ENCODE assay signal across 14 mouse cellular contexts in the genomic region with DNA sequence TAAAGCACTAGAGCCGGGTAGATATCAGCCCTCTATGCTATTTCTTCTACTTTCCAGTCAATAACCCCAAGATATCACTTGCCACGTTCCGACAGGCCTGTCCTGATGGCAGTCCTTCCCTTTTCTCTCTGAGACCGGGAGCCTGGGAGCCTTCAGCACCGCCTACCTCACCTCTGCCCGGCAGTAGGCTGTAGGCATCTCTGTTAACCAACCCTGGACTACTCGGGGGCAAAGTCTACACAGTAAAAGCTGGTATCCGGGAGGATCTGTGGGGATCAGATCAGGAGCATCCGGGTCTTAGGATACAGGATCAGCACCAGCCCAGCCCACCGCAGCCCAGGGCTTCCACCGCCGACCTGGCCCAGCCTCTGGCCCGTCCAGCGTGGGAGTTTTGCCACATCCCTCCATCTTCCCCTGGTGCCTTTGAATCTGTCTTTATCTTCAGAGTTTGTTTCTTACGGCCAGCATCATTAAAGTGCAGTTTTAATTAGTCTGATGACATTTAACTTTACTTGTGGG. TPM values are rescaled to one million over a fixed set of nuclear protein-coding genes. Genes with fewer than 3 reads are reported as not detected.
DNase-seq lines count a peak whose midpoint lies in the region; ATAC-seq and TF ChIP-seq lines count a peak whose summit lies in the region.
"Had no signal": no experiment of that assay in that cellular context is flagged by ENCODE, and none has a peak within 500 bp of the region (broad histone marks: within the 10 kb centered on the region; RNA-seq: fewer than 3 reads in every experiment).

No protein-coding gene starts in this region.

- intact Hi-C loops in left cerebral cortex, postnatal 10 days (cut with DNase I), result no loop called here

- H3K4me1 ChIP-seq in forebrain, embryonic 10.5 days, result peaks cover 74% of the 10 kb centered on the region
- H3K4me1 ChIP-seq in forebrain, embryonic 15.5 days, result peaks cover 14% of the 10 kb centered on the region
- H3K4me1 ChIP-seq in liver, adult 2 months (ENCODE audit: control insufficient read depth, insufficient read depth, low read length), result peaks cover 46% of the 10 kb centered on the region
- H3K4me1 ChIP-seq in liver, embryonic 15.5 days (replicated peaks), result peaks cover 78% of the 10 kb centered on the region

- 78% methylated on average over 15 of the region's 15 CpGs for WGBS in forebrain, embryonic 10.5 days
- WGBS in forebrain, embryonic 15.5 days, result 78% methylated on average over 15 of the region's 15 CpGs
- WGBS in liver, adult 2 months, result 17% methylated on average over 15 of the region's 15 CpGs
- 60% methylated on average over 15 of the region's 15 CpGs for WGBS in liver, embryonic 15.5 days (ENCODE audit: insufficient replicate concordance)

- no peaks in the 10 kb centered on the region for H3K27me3 ChIP-seq in forebrain, embryonic 10.5 days (ENCODE audit: poor library complexity, severe bottlenecking)
- no peaks in the 10 kb centered on the region for H3K27me3 ChIP-seq in forebrain, embryonic 15.5 days
- H3K27me3 ChIP-seq in liver, adult 2 months (ENCODE audit: control insufficient read depth, insufficient read depth, low read length), result no peaks in the 10 kb centered on the region
- no peaks in the 10 kb centered on the region for H3K27me3 ChIP-seq in liver, embryonic 15.5 days

- H3K36me3 ChIP-seq in forebrain, embryonic 10.5 days (replicated peaks), result peaks cover 6% of the 10 kb centered on the region; the same call in 1 of the 2 replicates
- no peaks in the 10 kb centered on the region for H3K36me3 ChIP-seq in forebrain, embryonic 15.5 days
- H3K36me3 ChIP-seq in liver, adult 2 months (ENCODE audit: control insufficient read depth, insufficient read depth, low read length), result no peaks in the 10 kb centered on the region
- 0 out of 2 replicates have a peak, but pooled peaks cover 3% of the 10 kb centered on the region for H3K36me3 ChIP-seq in liver, embryonic 15.5 days (replicated peaks)
- H3K36me3 ChIP-seq: midbrain, embryonic 10.5 days had no signal

- ATAC-seq in forebrain, embryonic 15.5 days (replicated peaks), result no peak
- no peak for ATAC-seq in liver, embryonic 15.5 days (ENCODE audit: insufficient read depth)
- no peak for ATAC-seq in megakaryocyte, adult 5-6 weeks (ENCODE audit: poor library complexity, severe bottlenecking)

- peak overlapping the region; percentile 81 for H3K27ac ChIP-seq in forebrain, embryonic 10.5 days
- no peak overlapping the region for H3K27ac ChIP-seq in forebrain, embryonic 15.5 days (replicated peaks)
- H3K27ac ChIP-seq in liver, adult 2 months (replicated peaks; ENCODE audit: insufficient read depth, low read depth, low read length), result peak overlapping the region; percentile 97
- H3K27ac ChIP-seq in liver, embryonic 15.5 days (replicated peaks), result peak overlapping the region; percentile 82

- no peaks in the 10 kb centered on the region for H3K9me3 ChIP-seq in forebrain, embryonic 10.5 days
- no peaks in the 10 kb centered on the region for H3K9me3 ChIP-seq in forebrain, embryonic 15.5 days
- no peaks in the 10 kb centered on the region for H3K9me3 ChIP-seq in liver, embryonic 15.5 days (replicated peaks)
- H3K9me3 ChIP-seq: midbrain, embryonic 10.5 days had no signal

- no peak for DNase-seq in forebrain, embryonic 10.5 days (ENCODE audit: extremely low spot score, low spot score)
- DNase-seq in liver, adult 2 months (ENCODE audit: extremely low read depth, low read depth, low spot score), result peak; percentile 84
- no peak for DNase-seq in liver
- peak; percentile 74 for DNase-seq in kidney, adult 9 months
- no peak for DNase-seq in left cerebral cortex, postnatal 10 days (ENCODE audit: extremely low spot score in 1 of 2, low spot score in 2 of 2)
- DNase-seq: adrenal gland, postnatal 10 days; cerebellum, adult 8-10 months had no signal

- TF ChIP-seq POLR2A in liver, adult 2 months (IDR thresholded peaks at IDR 0.05; ENCODE audit: extremely low read depth, insufficient read depth, low read length), result peak; percentile 33; the same call in 1 of the 2 replicates

- no peak overlapping the region for H3K9ac ChIP-seq in forebrain, embryonic 15.5 days (replicated peaks)
- peak overlapping the region; percentile 69 for H3K9ac ChIP-seq in liver, adult 2 months (ENCODE audit: low read depth, low read length)
- H3K9ac ChIP-seq in liver, embryonic 15.5 days, result no peak overlapping the region; the same call in 1 of the 2 replicates

- H3K4me2 ChIP-seq in forebrain, embryonic 15.5 days (replicated peaks), result no peak overlapping the region
- H3K4me2 ChIP-seq in liver, embryonic 15.5 days, result no peak overlapping the region

- H3K4me3 ChIP-seq in forebrain, embryonic 10.5 days, result no peak overlapping the region
- no peak overlapping the region for H3K4me3 ChIP-seq in forebrain, embryonic 15.5 days
- H3K4me3 ChIP-seq in liver, adult 2 months (ENCODE audit: insufficient read depth, low read depth, low read length), result 0 out of 2 replicates have a peak overlapping the region, but pooled peaks have one; percentile 17
- H3K4me3 ChIP-seq in liver, embryonic 15.5 days (replicated peaks), result no peak overlapping the region
- H3K4me3 ChIP-seq: erythroblast, embryonic 14.5 days had no signal

- peaks cover 50% of the 10 kb centered on the region for H3K79me2 ChIP-seq in liver, adult 2 months (ENCODE audit: control insufficient read depth, insufficient read depth, low read length)

- no peak for TF ChIP-seq CTCF in liver, adult 2 months (IDR thresholded peaks at IDR 0.05; ENCODE audit: low read depth, low read length)

RNA-seq across cellular contexts. Expression of a gene that starts 16.6 kb away (rescaled TPM):
- polyA plus RNA-seq in forebrain, embryonic 10.5 days (2016; fragmentation: Nextera tagmentation; extraction: Ambion mirVana), result 34.3 and 35.8 TPM in 2 replicates
- 19.1 and 19.7 TPM in 2 replicates for polyA plus RNA-seq in forebrain, embryonic 15.5 days (2015; fragmentation: Nextera tagmentation; extraction: Ambion mirVana)
- total RNA-seq in liver, adult 2 months (2014; rRNA removed), result 10.5 and 15.2 TPM in 2 replicates
- 33.6 and 40.2 TPM in 2 replicates for polyA plus RNA-seq in liver, adult 2 months (2012; rRNA removed)
- 15.2 and 16.8 TPM in 2 replicates for polyA plus RNA-seq in liver, embryonic 15.5 days (2015; fragmentation: Nextera tagmentation; extraction: Ambion mirVana)
- total RNA-seq in megakaryocyte, adult 5-6 weeks (2015), result 81.3 and 93.8 TPM in 2 replicates
- 151 and 199 TPM in 2 replicates for total RNA-seq in megakaryocyte, adult 5-6 weeks (2017)
- total RNA-seq in left cerebral cortex, postnatal 10 days (2021), result 10 to 100 TPM; 18.8 to 20.8 TPM

RNA-seq across cellular contexts. Expression of a gene that starts 36.2 kb away (rescaled TPM):
- polyA plus RNA-seq in forebrain, embryonic 10.5 days (2016; fragmentation: Nextera tagmentation; extraction: Ambion mirVana), result 1,454 and 1,463 TPM in 2 replicates
- 1,000 and 1,018 TPM in 2 replicates for polyA plus RNA-seq in forebrain, embryonic 15.5 days (2015; fragmentation: Nextera tagmentation; extraction: Ambion mirVana)
- total RNA-seq in liver, adult 2 months (2014; rRNA removed), result 709 and 835 TPM in 2 replicates
- 607 and 623 TPM in 2 replicates for polyA plus RNA-seq in liver, adult 2 months (2012; rRNA removed)
- polyA plus RNA-seq in liver, embryonic 15.5 days (2015; fragmentation: Nextera tagmentation; extraction: Ambion mirVana), result 1,028 and 1,078 TPM in 2 replicates
- total RNA-seq in megakaryocyte, adult 5-6 weeks (2015), result 1,875 and 2,228 TPM in 2 replicates
- total RNA-seq in megakaryocyte, adult 5-6 weeks (2017), result 1,202 and 1,250 TPM in 2 replicates
- total RNA-seq in left cerebral cortex, postnatal 10 days (2021), result 100 to 1,000 TPM; 400 to 410 TPM

RNA-seq across cellular contexts. Expression of a gene that starts 38.5 kb away (rescaled TPM):
- polyA plus RNA-seq in forebrain, embryonic 10.5 days (2016; fragmentation: Nextera tagmentation; extraction: Ambion mirVana), result 13.1 and 13.9 TPM in 2 replicates
- polyA plus RNA-seq in forebrain, embryonic 15.5 days (2015; fragmentation: Nextera tagmentation; extraction: Ambion mirVana), result 34.0 and 34.2 TPM in 2 replicates
- 11.5 and 15.0 TPM in 2 replicates for total RNA-seq in liver, adult 2 months (2014; rRNA removed)
- polyA plus RNA-seq in liver, adult 2 months (2012; rRNA removed), result 26.1 and 26.6 TPM in 2 replicates
- 6.0 and 6.1 TPM in 2 replicates for polyA plus RNA-seq in liver, embryonic 15.5 days (2015; fragmentation: Nextera tagmentation; extraction: Ambion mirVana)
- total RNA-seq in megakaryocyte, adult 5-6 weeks (2015), result 3.6 and 5.4 TPM in 2 replicates
- total RNA-seq in megakaryocyte, adult 5-6 weeks (2017), result 2.0 and 3.3 TPM in 2 replicates
- total RNA-seq in left cerebral cortex, postnatal 10 days (2021), result 10 to 100 TPM; 26.8 to 31.2 TPM

RNA-seq across cellular contexts. Expression of a gene that starts 42.0 kb away (rescaled TPM):
- 64.9 and 66.1 TPM in 2 replicates for polyA plus RNA-seq in forebrain, embryonic 10.5 days (2016; fragmentation: Nextera tagmentation; extraction: Ambion mirVana)
- polyA plus RNA-seq in forebrain, embryonic 15.5 days (2015; fragmentation: Nextera tagmentation; extraction: Ambion mirVana), result 43.8 and 46.1 TPM in 2 replicates
- total RNA-seq in liver, adult 2 months (2014; rRNA removed), result 14.8 and 18.3 TPM in 2 replicates
- polyA plus RNA-seq in liver, adult 2 months (2012; rRNA removed), result 23.2 and 28.8 TPM in 2 replicates
- 15.0 and 17.3 TPM in 2 replicates for polyA plus RNA-seq in liver, embryonic 15.5 days (2015; fragmentation: Nextera tagmentation; extraction: Ambion mirVana)
- total RNA-seq in megakaryocyte, adult 5-6 weeks (2015), result 9.0 and 9.2 TPM in 2 replicates
- total RNA-seq in megakaryocyte, adult 5-6 weeks (2017), result 13.2 and 13.4 TPM in 2 replicates
- total RNA-seq in left cerebral cortex, postnatal 10 days (2021), result 10 to 100 TPM; 71.3 to 75.0 TPM

RNA-seq across cellular contexts. Expression of a gene that starts 57.0 kb away (rescaled TPM):
- polyA plus RNA-seq in forebrain, embryonic 10.5 days (2016; fragmentation: Nextera tagmentation; extraction: Ambion mirVana), result not detected in 2 replicates
- not detected in 2 replicates for polyA plus RNA-seq in forebrain, embryonic 15.5 days (2015; fragmentation: Nextera tagmentation; extraction: Ambion mirVana)
- 0.40 and 2.7 TPM in 2 replicates for total RNA-seq in liver, adult 2 months (2014; rRNA removed)
- polyA plus RNA-seq in liver, adult 2 months (2012; rRNA removed), result not detected in 2 replicates
- not detected in 2 replicates for polyA plus RNA-seq in liver, embryonic 15.5 days (2015; fragmentation: Nextera tagmentation; extraction: Ambion mirVana)
- not detected in 2 replicates for total RNA-seq in megakaryocyte, adult 5-6 weeks (2015)
- not detected in 2 replicates for total RNA-seq in megakaryocyte, adult 5-6 weeks (2017)
- not detected for total RNA-seq in left cerebral cortex, postnatal 10 days (2021)
- total RNA-seq: adrenal gland, postnatal 10 days; gastrocnemius, adult 8-10 months; layer of hippocampus, adult 8-10 months had no signal
- polyA plus RNA-seq: erythroblast, embryonic 14.5 days had no signal

Comparison
In these comparisons a context has a peak if more than half of its experiments do, and no peak if none do; other contexts are left out.
1. DNase-seq: peak in liver, adult 2 months (single experiment) and kidney, adult 9 months (single experiment); none in forebrain, embryonic 10.5 days (single experiment), liver (single experiment) and left cerebral cortex, postnatal 10 days (0 of 2).